Mouse (Mus musculus) kidney, embryonic 14.5 days (tissue): ENCODE results near the gene Enah. TPM values are rescaled to one million over a fixed set of nuclear protein-coding genes. Genes with fewer than 3 reads are reported as not detected.

Experiments used
- ATAC-seq: fragments of 200-750 bp; cut with Nextera tagmentation; 2 replicates; pipeline ENCODE4 v1.8.0; 2017; ENCODE audit warnings: moderate number of reproducible peaks, mild to moderate bottlenecking, moderate TSS enrichment, moderate library complexity; ENCODE audit not compliant: low FRiP score, low TSS enrichment
- H3K27ac ChIP-seq: fragments of 300-500 bp; sonication (generic); 2 replicates; pipeline ENCODE4 v1.5.1; 2014; ENCODE audit warnings: low read depth, mild to moderate bottlenecking, low read length, moderate library complexity, mixed read lengths
- H3K27me3 ChIP-seq: fragments of 300-500 bp; sonication (generic); 2 replicates; pipeline ENCODE4 v1.6.1; 2014; ENCODE audit warnings: mild to moderate bottlenecking, low read length; ENCODE audit not compliant: control insufficient read depth, insufficient read depth
- H3K36me3 ChIP-seq: fragments of 300-500 bp; sonication (generic); 2 replicates; pipeline ENCODE4 v1.6.1; 2014; ENCODE audit warnings: low read length, mixed read lengths; ENCODE audit not compliant: control insufficient read depth, insufficient read depth
- H3K4me1 ChIP-seq: fragments of 300-500 bp; sonication (generic); 2 replicates; pipeline ENCODE4 v1.6.1; 2014; ENCODE audit warnings: low read length, mixed read lengths; ENCODE audit not compliant: control insufficient read depth, insufficient read depth
- H3K4me2 ChIP-seq: fragments of 300-500 bp; sonication (generic); replicated peaks from 2 replicates; pipeline ENCODE4 v1.6.1; 2014; ENCODE audit warnings: low read depth, mild to moderate bottlenecking, low read length
- H3K4me3 ChIP-seq: fragments of 300-500 bp; sonication (generic); 2 replicates; pipeline ENCODE4 v1.5.1; 2014; ENCODE audit warnings: mild to moderate bottlenecking, low read length
- H3K9ac ChIP-seq: fragments of 300-500 bp; sonication (generic); 2 replicates; pipeline ENCODE4 v1.6.1; 2014; ENCODE audit warnings: low read depth, mild to moderate bottlenecking, low read length, moderate library complexity
- H3K9me3 ChIP-seq: fragments of 300-500 bp; sonication (generic); 2 replicates; pipeline ENCODE4 v1.6.1; 2016; ENCODE audit warnings: low read length; ENCODE audit not compliant: control insufficient read depth
- WGBS: fragments of 180-500 bp; shearing (Covaris S2); extraction: QIAGEN DNeasy Blood & Tissue Kit; methylation state at CpG from one replicate; pipeline ENCODE4 v1.1.7; 2014; 5-methylcytosine and 5-hydroxymethylcytosine counted together
- polyA plus RNA-seq: library from polyadenylated mRNA; unstranded; fragments of >200 nt; fragmentation: Nextera tagmentation; extraction: Ambion mirVana; gene quantifications from 2 replicates; pipeline ENCODE4 v1.2.1, GENCODE M21; 2014

Gene Enah
- polyA plus RNA-seq, 1 experiment from 2014 or later: 28.8 TPM

DNA sequence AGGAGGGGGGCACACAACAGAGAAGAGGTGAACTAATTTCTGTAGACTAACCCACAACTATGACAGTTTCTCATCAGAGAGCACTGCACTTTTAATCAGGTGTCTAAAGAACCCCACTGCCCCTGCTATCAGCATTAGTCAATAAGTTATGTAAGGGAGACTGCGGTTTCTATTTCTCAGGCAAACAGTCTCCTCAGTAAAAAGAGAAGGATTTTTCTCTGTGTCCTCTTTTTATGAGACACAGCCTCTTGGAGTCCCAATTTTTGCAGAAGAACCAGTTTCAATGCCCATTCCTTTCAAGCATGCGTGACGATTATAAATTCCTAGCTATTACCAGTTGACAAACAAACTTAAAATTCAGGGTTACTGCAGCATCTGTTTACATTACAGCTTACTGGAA lies 59.4 kb downstream of the Enah start:
- WGBS: 92% methylated on average over 3 of the region's 3 CpGs
- Histone ChIP-seq H3K27ac (no peak overlapping the region), H3K36me3 (peaks cover 11% of the 10 kb centered on the region; the same call in 1 of the 2 replicates), H3K4me1 (no peaks in the 10 kb centered on the region), H3K4me2 (no peak overlapping the region), H3K27me3 (no peaks in the 10 kb centered on the region), H3K4me3 (no peak overlapping the region), H3K9me3 (no peaks in the 10 kb centered on the region), H3K9ac (no peak overlapping the region)
- ATAC-seq: no peak

DNA sequence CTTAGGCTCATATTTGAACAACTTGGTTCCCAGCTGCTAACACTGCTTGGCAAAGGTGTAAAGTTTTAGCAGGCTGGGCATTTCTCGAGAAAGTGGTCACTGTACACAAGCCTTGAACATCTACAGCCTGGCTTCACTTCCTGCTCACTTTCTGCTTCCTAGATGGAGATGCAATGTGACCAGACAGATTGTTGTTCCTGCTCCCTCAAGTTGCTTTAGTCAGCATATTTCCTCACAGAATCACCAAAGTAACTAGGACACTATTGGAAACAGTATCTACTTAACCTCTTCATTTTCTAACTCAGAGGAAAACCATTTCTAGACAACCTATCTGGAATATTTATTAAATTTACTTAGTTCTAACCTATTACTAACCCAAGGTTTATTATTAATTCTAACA lies 61.4 kb downstream of the Enah start:
- no peak for ATAC-seq
- Histone ChIP-seq H3K4me1 (no peaks in the 10 kb centered on the region), H3K27ac (no peak overlapping the region), H3K4me3 (no peak overlapping the region), H3K27me3 (no peaks in the 10 kb centered on the region), H3K9me3 (no peaks in the 10 kb centered on the region), H3K4me2 (no peak overlapping the region), H3K36me3 (peaks cover 11% of the 10 kb centered on the region; the same call in 1 of the 2 replicates), H3K9ac (no peak overlapping the region)
- WGBS: 83% methylated on average over 1 of the region's 1 CpGs

DNA sequence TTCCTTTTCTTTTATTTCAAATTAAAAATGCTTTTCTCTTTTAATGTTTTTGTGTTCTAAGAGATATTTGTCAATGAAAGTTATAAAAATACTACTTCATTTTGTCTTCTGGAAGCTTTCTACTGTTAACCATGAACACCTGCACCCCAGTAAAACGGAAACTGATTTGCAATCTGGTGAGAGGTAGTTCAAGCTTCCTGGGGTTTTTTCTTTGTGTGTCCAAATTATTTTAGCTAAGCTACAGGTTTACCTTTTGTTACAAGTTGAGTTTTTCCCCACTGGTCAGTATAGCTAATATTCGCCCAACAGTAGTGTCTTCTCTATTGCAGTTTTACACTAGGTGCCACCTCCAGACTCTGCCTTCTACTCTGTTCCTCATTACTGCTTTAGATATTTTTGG lies 62.1 kb downstream of the Enah start:
- no peak for ATAC-seq
- Histone ChIP-seq H3K27me3 (no peaks in the 10 kb centered on the region), H3K4me3 (no peak overlapping the region), H3K9me3 (no peaks in the 10 kb centered on the region), H3K27ac (no peak overlapping the region), H3K4me1 (no peaks in the 10 kb centered on the region), H3K36me3 (peaks cover 11% of the 10 kb centered on the region; the same call in 1 of the 2 replicates), H3K9ac (no peak overlapping the region), H3K4me2 (no peak overlapping the region)
- 93% methylated on average over 2 of the region's 2 CpGs for whole genome bisulfite sequencing

DNA sequence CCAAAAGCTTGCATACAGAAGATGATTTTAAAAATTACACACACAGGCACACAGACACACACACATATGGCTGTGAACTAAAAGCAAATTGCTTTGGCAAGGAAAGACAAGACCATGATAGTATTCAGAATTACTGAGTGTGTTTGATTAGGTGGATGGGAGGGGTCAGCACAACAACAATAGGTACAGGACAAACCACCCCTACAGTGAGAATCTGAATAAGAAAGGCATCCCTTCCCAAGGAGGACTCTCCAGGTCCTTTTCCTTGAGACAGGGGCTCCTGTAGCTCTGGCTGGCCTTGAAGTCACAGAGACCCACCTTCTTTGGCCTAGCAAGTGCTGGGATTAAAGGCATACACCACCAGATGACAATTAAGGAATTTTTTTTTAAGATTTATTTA lies 66.2 kb downstream of the Enah start:
- Histone ChIP-seq H3K27me3 (no peaks in the 10 kb centered on the region), H3K36me3 (peaks cover 6% of the 10 kb centered on the region; the same call in 1 of the 2 replicates), H3K9ac (no peak overlapping the region), H3K4me3 (no peak overlapping the region), H3K4me2 (no peak overlapping the region), H3K4me1 (no peaks in the 10 kb centered on the region), H3K9me3 (no peaks in the 10 kb centered on the region), H3K27ac (no peak overlapping the region)
- no peak for ATAC-seq

DNA sequence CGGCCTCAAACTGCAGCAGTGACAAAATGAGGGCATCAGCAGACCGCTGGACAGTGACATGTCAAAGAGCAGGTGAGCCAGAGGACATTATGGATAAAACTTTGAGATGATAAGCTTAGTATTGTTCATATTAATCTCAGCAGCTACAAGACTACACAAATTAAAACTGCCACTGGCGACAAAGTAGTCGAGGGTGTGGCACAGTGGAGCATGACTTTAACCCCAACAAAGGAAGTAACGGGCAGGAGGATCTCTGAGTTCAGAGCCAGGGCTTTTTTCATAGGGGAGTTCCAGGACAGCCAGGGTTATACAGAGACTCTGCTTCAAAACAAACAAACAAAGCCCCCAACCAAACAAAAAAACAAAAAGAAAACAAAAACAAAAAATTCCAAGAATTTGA lies 68.5 kb downstream of the Enah start:
- H3K4me1 ChIP-seq: no peaks in the 10 kb centered on the region
- WGBS: 74% methylated on average over 5 of the region's 5 CpGs
- H3K9ac ChIP-seq: no peak overlapping the region
- ATAC-seq: no peak
- no peaks in the 10 kb centered on the region for H3K27me3 ChIP-seq
- peaks cover 4% of the 10 kb centered on the region; the same call in 1 of the 2 replicates for H3K36me3 ChIP-seq
- H3K27ac ChIP-seq: no peak overlapping the region
- no peak overlapping the region for H3K4me2 ChIP-seq
- no peak overlapping the region for H3K4me3 ChIP-seq
- no peaks in the 10 kb centered on the region for H3K9me3 ChIP-seq

DNA sequence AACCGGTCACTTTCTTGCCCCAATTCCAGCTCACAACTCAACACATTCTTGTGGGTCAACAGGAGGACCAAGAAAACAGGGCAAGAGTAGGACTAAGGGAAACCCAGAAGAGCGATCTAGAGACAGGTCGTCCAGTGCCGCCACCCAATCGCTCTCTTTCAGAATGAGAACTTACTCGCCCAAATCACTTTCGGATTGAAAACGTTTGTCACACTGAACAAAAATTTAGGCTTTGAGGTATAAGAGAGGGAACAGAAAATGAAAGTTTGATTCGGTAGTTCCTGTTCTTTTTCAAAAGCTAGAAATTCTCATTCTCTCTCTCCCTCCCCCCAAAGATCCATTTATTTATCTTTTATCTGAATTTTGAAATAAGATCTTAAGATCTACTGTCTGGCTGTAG lies 69.1 kb downstream of the Enah start:
- Histone ChIP-seq H3K4me3 (no peak overlapping the region), H3K9me3 (no peaks in the 10 kb centered on the region), H3K4me2 (no peak overlapping the region), H3K9ac (no peak overlapping the region), H3K27ac (no peak overlapping the region), H3K36me3 (no peaks in the 10 kb centered on the region; the same call in 1 of the 2 replicates), H3K27me3 (no peaks in the 10 kb centered on the region), H3K4me1 (no peaks in the 10 kb centered on the region)
- 96% methylated on average over 9 of the region's 9 CpGs for WGBS
- ATAC-seq: no peak

DNA sequence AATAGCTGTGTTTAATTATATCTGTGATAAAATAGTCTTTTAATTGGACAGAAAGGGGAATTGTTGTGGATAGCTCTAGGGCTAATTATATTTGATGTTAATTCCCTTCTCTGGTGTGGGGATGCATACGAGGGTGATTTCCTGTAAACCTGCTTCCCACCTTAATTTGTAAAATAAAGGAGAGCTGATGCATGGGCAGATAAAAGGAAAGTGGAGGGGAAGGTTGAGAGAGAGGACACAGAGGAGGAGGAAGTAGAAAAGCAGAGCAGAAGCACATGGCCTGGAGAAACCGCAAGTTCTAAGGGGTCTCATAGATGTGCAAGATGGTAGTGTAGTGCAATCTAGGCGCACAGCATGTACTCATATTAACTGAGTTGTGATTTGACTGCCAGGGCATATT lies 71.6 kb downstream of the Enah start:
- H3K9me3 ChIP-seq: no peaks in the 10 kb centered on the region
- no peak overlapping the region for H3K4me3 ChIP-seq
- no peak overlapping the region for H3K9ac ChIP-seq
- H3K4me2 ChIP-seq: no peak overlapping the region
- whole genome bisulfite sequencing: 89% methylated on average over 3 of the region's 3 CpGs
- no peak overlapping the region for H3K27ac ChIP-seq
- H3K27me3 ChIP-seq: no peaks in the 10 kb centered on the region
- H3K36me3 ChIP-seq: no peaks in the 10 kb centered on the region; the same call in 1 of the 2 replicates
- no peaks in the 10 kb centered on the region for H3K4me1 ChIP-seq
- no peak for ATAC-seq

DNA sequence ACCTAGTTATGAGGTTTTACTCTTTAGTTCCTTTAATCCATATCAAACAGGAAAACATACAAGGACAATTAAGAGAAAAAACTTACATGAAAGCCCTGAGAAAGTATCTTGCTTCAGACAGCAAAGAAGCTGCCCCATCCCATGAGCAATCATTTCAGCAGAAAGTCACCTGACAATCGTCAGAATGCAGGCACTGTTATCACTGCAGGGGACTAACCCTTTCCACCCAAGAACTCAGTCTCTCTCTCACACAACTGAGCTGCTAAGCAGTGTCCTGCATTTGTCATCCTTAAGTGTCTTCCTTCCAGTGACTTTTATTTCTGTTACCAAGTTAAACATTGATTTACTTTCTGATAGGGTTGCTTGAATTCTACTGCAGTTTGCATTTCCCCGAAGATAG lies 82.7 kb downstream of the Enah start:
- 43% methylated on average over 2 of the region's 2 CpGs for WGBS
- no peak overlapping the region for H3K4me3 ChIP-seq
- H3K9me3 ChIP-seq: no peaks in the 10 kb centered on the region
- H3K4me1 ChIP-seq: no peaks in the 10 kb centered on the region
- no peak overlapping the region for H3K27ac ChIP-seq
- H3K9ac ChIP-seq: no peak overlapping the region
- no peaks in the 10 kb centered on the region for H3K36me3 ChIP-seq
- no peak for ATAC-seq
- H3K27me3 ChIP-seq: no peaks in the 10 kb centered on the region
- no peak overlapping the region for H3K4me2 ChIP-seq

DNA sequence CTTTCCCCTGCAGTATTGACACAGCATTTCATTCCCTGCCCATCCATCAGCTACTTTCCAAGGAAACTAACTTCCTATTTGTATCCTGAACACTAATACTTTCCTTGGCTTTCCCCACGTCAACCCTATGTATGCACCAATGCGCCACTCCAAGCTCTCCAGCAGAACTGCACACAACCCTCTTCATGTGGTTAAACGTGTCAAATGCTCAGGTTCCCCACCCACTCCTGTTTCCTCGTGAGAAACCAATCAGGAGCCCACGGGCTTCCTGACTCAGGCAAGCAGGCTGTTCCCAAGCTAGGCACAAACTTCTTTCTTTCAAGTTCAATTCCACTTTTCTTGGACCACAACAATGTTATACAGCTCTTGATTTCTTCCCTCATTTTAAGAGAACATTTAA lies 91.4 kb downstream of the Enah start:
- Histone ChIP-seq H3K9ac (no peak overlapping the region), H3K4me3 (no peak overlapping the region), H3K4me2 (no peak overlapping the region), H3K27ac (no peak overlapping the region), H3K36me3 (peaks cover 13% of the 10 kb centered on the region), H3K27me3 (no peaks in the 10 kb centered on the region), H3K4me1 (no peaks in the 10 kb centered on the region), H3K9me3 (no peaks in the 10 kb centered on the region)
- no peak for ATAC-seq
- 70% methylated on average over 5 of the region's 5 CpGs for WGBS

DNA sequence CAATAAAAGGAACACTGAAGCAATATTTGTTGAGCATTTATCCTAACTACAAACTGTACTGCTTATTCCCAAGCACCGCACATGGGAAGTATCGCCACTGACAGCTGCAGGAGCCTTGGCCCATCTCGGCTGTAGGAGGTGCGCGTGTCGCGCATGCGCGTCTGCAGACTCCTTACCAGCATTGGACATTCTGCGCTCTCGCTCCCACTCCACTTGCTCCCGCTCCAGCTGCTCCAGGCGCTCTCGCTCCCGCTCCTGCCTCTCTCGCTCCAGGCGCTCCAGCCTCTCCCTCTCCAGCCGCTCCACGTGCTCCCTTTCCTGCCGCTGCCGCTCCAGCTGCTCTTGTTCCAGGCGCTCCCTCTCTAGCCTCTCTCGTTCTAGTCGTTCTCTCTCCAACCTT lies 96.4 kb downstream of the Enah start:
- Histone ChIP-seq H3K9ac (no peak overlapping the region), H3K27ac (no peak overlapping the region), H3K27me3 (no peaks in the 10 kb centered on the region), H3K4me2 (no peak overlapping the region), H3K4me3 (no peak overlapping the region), H3K4me1 (no peaks in the 10 kb centered on the region), H3K9me3 (no peaks in the 10 kb centered on the region), H3K36me3 (peaks cover 17% of the 10 kb centered on the region)
- no peak for ATAC-seq
- WGBS: 87% methylated on average over 24 of the region's 24 CpGs
